Mouse (Mus musculus): ENCODE results near the gene Ovol3.
"Not testable (repeated sequence)": the region's sequence is repeated elsewhere in the genome, so short reads cannot be mapped to it uniquely, and the experiment has no call there.

Gene Ovol3

DNA sequence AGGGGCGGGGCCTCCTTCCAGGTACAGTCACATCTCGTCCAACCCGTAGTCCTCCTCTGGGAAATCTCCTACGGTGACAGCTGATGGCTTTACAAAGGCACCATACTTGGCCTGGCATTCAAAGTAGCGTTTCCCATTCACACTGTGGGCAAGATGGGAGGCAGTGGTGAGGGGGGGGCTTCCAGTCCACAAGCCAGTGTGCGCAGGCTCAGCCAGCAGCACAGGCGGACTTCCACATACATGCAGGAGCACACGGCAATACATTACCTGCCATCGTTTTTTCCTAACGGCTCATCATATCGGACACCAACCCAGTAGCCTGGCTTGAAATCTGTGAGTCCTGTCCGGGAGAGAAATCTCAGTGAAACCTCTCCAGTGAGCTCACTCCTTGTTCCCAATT, 11.3 kb downstream of the Ovol3 start:
- no peak for DNase-seq (ENCODE audit: low read depth, low spot score)

GRCm38 (mm10) chr7:30222205-30222604, 13.3 kb downstream of the Ovol3 start:
- no peak for DNase-seq (ENCODE audit: low read depth, low spot score)

DNA sequence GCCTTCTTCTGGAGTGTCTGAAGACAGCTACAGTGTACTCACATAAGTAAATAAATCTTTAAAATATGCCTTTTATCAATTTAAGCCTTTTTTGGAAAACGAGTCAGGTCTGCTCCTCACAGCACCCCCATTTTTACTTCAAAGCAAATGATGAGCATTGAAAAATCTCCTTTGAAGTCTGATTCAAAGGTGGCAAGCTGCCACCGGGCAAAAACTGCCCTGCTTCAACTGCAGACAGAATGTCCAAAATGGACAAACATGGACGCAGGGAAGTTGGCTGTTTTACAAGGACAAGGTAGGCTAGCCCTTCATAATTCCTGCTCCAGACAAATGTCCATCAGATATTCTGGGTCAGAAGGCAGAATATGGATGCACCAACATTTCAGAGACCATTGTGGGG, 14.1 kb downstream of the Ovol3 start:
- DNase-seq (ENCODE audit: low read depth, low spot score) = no peak

- DNase-seq (ENCODE audit: low read depth, low spot score) = no peak
Observed at GRCm38 (mm10) chr7:30220008-30220356, 15.5 kb downstream of the Ovol3 start.

- peak; percentile 85 for DNase-seq (ENCODE audit: low read depth, low spot score)
Observed at GRCm38 (mm10) chr7:30219293-30220007, 16.1 kb downstream of the Ovol3 start.

- no peak for DNase-seq (ENCODE audit: low read depth, low spot score)
Observed at GRCm38 (mm10) chr7:30217277-30217676, 18.2 kb downstream of the Ovol3 start.

GRCm38 (mm10) chr7:30216723-30217151, 18.8 kb downstream of the Ovol3 start:
- DNase-seq (ENCODE audit: low read depth, low spot score) = peak; percentile 97

DNA sequence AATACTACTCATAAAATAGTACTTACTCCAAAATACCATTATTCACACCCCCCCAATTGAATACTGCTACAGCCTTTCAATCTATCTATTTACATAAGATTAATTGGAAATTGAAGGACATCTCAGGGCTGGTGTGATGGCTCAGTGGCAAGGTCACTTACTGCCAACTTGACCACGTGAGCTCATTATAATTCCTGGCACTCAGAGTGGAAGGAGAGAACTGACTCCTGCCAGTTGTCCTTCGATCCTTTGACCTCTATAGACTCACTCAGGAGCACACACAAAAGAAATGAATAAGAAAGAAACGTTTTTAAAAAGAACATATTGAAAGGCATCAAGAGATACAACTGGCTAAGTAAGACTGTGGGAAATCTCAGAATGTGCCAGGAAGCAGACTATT, 19.6 kb downstream of the Ovol3 start:
- DNase-seq (ENCODE audit: low read depth, low spot score) = no peak

DNA sequence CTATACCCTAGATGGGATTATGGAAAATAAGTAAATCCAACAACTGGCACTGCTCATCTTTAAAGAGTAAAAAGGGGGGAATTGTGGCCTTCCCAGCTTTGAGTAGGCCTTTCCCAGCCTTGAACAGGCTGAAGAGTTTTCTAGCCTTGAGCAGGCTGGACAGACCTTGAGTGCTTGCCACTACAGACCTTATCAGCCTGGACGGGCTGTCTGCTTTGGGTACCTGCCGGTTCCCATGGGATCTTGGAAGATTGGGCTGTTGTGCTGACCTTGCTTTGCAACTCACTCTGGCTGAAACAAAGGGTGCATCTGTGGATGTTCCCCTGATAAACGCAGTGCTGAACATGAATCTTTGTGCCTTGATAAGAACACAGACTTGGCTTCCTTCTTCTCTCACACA, 21.6 kb downstream of the Ovol3 start:
- DNase-seq (ENCODE audit: low read depth, low spot score) = no peak

DNA sequence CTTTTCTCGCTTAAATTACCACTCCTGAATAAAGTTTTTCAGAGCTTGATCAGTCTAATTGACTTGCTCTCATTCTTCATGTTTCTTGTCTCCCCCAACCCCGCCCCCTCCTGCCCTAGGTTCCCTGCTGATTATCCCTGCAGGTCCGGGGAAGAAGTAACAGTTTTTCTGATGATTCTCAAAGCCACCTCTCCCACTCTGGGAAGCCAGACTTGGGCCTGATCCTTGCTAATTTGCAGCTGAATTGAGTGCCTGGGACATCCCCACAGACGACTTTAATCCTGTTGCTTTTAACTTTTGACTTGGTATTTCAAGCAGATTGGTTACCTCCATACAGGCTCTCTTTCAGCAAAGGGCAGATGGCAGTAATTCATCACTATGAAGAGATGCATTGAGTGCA, 24.5 kb downstream of the Ovol3 start:
- no peak for DNase-seq (ENCODE audit: low read depth, low spot score)

DNA sequence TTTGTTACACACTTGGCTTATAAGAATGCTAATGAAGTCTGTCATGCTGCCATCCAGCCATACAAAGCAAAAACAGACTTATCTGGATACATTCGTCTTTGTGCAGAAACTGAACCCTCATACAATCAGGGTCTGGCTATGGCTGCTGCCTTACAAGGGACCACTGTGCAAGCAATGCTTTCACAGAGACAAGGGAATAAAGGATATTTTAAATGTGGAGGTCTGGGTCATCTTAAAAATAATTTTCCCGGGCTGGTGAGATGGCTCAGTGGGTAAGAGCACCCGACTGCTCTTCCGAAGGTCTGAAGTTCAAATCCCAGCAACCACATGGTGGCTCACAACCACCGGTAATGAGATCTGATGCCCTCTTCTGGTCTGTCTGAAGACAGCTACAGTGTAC, 29.2 kb downstream of the Ovol3 start:
- DNase-seq (ENCODE audit: low read depth, low spot score) = not testable (repeated sequence)

- peak; percentile 95 for DNase-seq (ENCODE audit: low read depth, low spot score)
Observed at GRCm38 (mm10) chr7:30205383-30205782, 30.1 kb downstream of the Ovol3 start.

GRCm38 (mm10) chr7:30204380-30204779, 31.1 kb downstream of the Ovol3 start:
- DNase-seq (ENCODE audit: low read depth, low spot score) = no peak

GRCm38 (mm10) chr7:30202895-30203690, 32.4 kb downstream of the Ovol3 start:
- peak; percentile 95 for DNase-seq (ENCODE audit: low read depth, low spot score)

- not testable (repeated sequence) for DNase-seq (ENCODE audit: low read depth, low spot score)
Observed at GRCm38 (mm10) chr7:30200661-30201060, 34.9 kb downstream of the Ovol3 start.

DNA sequence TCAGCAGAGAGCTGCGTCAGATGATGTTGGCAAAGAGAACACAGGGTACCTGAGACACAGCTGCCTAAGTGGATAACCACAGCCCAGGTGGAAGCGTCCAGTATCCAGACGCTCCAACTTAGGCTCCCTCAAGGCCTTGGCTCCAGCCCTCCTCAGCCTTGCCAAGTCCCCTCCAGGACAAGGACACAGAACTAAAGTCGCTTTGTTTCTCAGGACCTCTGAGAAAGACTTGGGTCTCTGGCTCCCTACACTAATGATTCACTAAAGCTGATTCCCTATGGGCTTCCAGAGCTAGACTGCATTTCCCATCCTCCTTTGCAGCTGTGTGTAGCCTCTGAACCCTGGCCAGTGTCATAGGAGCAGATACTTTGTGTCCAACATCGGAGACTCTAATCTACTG, 35.3 kb downstream of the Ovol3 start:
- no peak for DNase-seq (ENCODE audit: low read depth, low spot score)

GRCm38 (mm10) chr7:30199498-30200139, 35.9 kb downstream of the Ovol3 start:
- DNase-seq (ENCODE audit: low read depth, low spot score) = no peak

- DNase-seq (ENCODE audit: low read depth, low spot score) = peak; percentile 95
Observed at GRCm38 (mm10) chr7:30198481-30198971, 37.0 kb downstream of the Ovol3 start, which contains the start of gene Capns1. Capns1 (minus strand) TSS chr7:30198811.

DNA sequence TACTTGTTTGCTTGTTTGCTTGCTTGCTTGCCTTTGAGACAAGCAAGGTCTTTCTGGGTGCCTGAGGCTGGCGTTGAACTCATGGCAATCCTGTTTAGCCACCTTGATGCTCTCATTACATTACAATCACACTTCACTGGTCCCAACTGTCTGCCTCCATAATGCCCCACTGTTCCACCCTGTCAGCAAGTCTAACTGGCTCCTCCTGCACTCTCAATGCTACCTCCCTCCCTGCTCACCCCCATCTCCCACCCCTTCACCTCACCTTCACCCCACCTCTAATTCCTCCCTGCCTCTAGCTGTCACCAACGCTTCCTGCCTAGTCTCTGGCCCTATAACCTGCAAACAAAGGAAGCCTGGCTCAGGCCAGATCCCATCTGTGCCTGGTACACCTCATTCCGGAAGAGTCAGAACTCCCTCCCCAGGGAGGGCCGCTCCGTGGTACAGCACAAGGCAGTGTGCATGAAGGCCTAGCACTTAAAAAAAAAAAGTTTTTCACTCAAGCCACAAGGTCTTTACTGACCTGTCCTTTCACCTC, 37.9 kb downstream of the Ovol3 start:
- peak; percentile 54 for DNase-seq (ENCODE audit: low read depth, low spot score)

GRCm38 (mm10) chr7:30196171-30196570, 39.4 kb downstream of the Ovol3 start:
- DNase-seq (ENCODE audit: low read depth, low spot score) = no peak

DNA sequence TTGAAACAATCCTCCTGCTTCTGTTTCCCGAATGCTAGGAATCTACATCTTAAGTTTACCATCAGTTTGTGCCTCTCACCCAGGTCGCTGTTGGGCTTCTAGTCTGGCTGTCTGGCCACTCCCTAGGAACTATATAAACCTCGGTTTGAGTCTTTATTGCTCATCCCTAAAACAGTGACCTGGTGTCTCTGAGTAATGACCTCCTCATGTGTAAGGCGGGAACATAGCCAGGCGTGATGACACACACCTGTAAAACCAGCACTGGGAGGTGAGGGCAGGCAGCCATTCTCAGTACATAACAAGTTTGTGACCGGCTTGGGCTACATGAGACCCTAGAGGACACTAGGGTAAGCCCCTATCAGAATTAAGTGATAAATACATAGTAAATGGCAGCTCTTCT, 40.1 kb downstream of the Ovol3 start:
- no peak for DNase-seq (ENCODE audit: low read depth, low spot score)

GRCm38 (mm10) chr7:30194884-30195283, 40.6 kb downstream of the Ovol3 start:
- peak; percentile 99 for DNase-seq (ENCODE audit: low read depth, low spot score)
